Mouse (Mus musculus) brain, embryonic 14.5 days (tissue): Measurements from ENCODE around the gene Hsd11b1.

Experiments used
- CTCF ChIP-seq: fragments of 200-500 bp; IDR thresholded peaks from 2 replicates; pipeline ENCODE4 v1.5.1; 2012; ENCODE audit warnings: inconsistent platforms, mild to moderate bottlenecking, moderate library complexity, borderline replicate concordance; ENCODE audit not compliant: insufficient read depth, insufficient read length; ENCODE audit errors: extremely low read depth
- POLR2A ChIP-seq: fragments of 200-500 bp; IDR thresholded peaks from 2 replicates; pipeline ENCODE4 v1.6.1; 2012; ENCODE audit warnings: mild to moderate bottlenecking, inconsistent platforms, borderline replicate concordance; ENCODE audit not compliant: poor library complexity, insufficient read depth, insufficient read length, severe bottlenecking; ENCODE audit errors: extremely low read depth

DNA sequence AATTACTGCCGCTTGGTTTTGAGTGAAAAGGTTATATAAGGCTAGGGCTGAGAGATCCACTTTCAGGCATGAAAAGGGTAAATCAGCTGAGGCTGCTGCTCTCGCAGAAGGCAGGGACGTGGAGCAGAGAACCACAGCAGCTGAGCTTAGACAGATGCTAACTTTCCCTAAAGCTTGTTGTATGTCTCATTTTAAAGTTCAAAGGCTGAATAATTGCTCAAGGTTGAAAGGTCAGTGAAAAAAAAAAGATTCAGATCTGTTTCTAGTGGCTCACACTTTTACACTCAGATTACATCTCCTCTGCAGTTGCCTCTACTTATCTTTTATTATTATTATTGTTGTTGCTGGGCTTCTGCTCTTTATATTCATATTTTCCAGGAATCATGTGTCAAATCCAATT is 38.3 kb downstream of the Hsd11b1 start:
- no peak for TF ChIP-seq POLR2A
- no peak for TF ChIP-seq CTCF
